Mouse (Mus musculus) lung, adult 2 months (tissue): Measurements from ENCODE around the gene Sardh. TPM values are rescaled to one million over a fixed set of nuclear protein-coding genes. Genes with fewer than 3 reads are reported as not detected.
A peak's percentile ranks its signal among the peaks of the same experiment; 100 is the strongest.

Experiments
- DNase-seq: peaks from one replicate; pipeline ENCODE4 v3.0.0; 2022
- H3K4me1 ChIP-seq: fragments of 200-500 bp; 2 replicates; pipeline ENCODE4 v1.6.1; 2011; ENCODE audit warnings: low read length; ENCODE audit not compliant: control insufficient read depth, insufficient read depth
- H3K4me3 ChIP-seq: fragments of 200-500 bp; replicated peaks from 2 replicates; pipeline ENCODE3; 2011; ENCODE audit warnings: low read depth, mild to moderate bottlenecking, control low read depth, low read length; ENCODE audit errors: extremely low read depth
- CTCF ChIP-seq: fragments of 200-500 bp; IDR thresholded peaks from 2 replicates; pipeline ENCODE4 v1.5.1; 2011; ENCODE audit warnings: mild to moderate bottlenecking, low read length, control low read depth; ENCODE audit not compliant: insufficient read depth
- POLR2A ChIP-seq: fragments of 200-500 bp; IDR thresholded peaks from 2 replicates; pipeline ENCODE4 v1.6.1; 2011; ENCODE audit warnings: low read depth, mild to moderate bottlenecking, control low read depth, low read length, borderline replicate concordance; ENCODE audit errors: extremely low read depth
- WGBS: fragments of 180-500 bp; shearing (Covaris S2); methylation state at CpG from one replicate; pipeline ENCODE4 v1.1.7; 2018; 5-methylcytosine and 5-hydroxymethylcytosine counted together
- polyA plus RNA-seq: library from polyadenylated mRNA; depleted of rRNA; stranded (reverse); fragments of >200 nt; gene quantifications from 2 replicates; pipeline ENCODE4 v1.2.3, GENCODE M21; 2012

The Sardh gene
- polyA plus RNA-seq, 1 experiment, result 16.7 TPM

DNA sequence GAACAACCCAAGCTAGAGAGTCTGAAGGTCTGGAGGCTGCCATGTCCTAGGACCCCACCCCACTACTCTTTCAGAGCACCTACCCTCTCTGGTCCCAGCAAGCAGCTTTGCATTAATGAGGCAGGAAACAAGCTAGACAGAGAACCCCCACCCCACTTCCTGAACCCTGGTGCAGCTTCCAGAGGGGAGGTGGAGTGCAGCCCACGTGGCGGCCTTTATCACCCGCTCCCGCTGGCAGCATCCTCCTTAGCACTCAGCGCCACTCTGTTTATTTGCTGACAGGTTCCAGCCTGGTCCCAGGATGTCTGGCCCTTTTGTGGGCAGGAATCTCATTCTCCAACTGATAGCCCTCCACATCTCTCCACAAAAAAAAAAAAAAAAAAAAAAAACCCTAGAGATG is 38.3 kb downstream of the Sardh start:
- no peak for TF ChIP-seq CTCF
- no peak for TF ChIP-seq POLR2A
- 41% methylated on average over 5 of the region's 5 CpGs for WGBS
- no peak for DNase-seq
- Histone ChIP-seq H3K4me1 (peaks cover 6% of the 10 kb centered on the region), H3K4me3 (no peak overlapping the region)

DNA sequence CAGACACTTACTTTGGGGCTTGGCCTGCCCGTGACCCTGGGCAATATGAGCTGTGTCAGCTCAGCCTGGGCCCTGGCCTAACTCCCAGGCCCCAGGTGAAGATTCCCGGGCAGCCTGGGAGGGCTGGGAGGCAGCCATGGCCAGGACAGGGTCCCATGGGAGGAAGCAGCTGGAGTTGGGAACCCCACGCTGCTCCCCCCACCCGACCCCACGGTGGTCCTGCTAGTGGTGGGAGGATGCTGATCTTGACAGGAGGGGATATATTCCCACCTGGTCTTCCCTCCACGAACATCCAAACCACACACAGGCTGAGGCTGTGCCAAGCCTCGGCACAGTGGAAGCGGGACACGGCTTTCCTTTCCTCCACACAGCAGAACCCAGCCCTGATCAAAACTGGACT is 38.8 kb downstream of the Sardh start:
- WGBS, result 62% methylated on average over 9 of the region's 9 CpGs
- peaks cover 6% of the 10 kb centered on the region for H3K4me1 ChIP-seq
- TF ChIP-seq POLR2A (no peak), CTCF (no peak)
- no peak overlapping the region for H3K4me3 ChIP-seq
- no peak for DNase-seq

DNA sequence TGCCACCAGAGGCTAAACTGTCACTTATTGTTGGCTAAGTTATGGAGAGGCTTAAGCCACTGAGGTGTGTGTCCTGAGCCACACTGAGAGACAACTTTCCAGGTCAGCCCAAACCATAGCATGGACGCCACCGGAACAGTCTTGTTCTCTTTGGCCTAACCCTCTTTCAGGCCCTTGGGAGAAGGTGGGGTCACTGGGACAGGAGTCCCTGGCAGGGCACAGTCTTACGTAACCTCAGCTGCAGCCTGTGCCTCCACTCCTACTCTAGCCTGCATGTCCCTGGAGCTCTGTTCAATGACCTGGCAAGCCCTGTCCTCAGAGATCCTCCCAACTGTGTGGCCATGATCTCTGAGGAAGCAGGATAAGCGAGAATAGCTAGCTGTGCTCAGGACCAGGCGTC is 41.0 kb downstream of the Sardh start:
- peak; percentile 25 for DNase-seq
- TF ChIP-seq CTCF, result no peak
- no peak for TF ChIP-seq POLR2A
- 69% methylated on average over 5 of the region's 5 CpGs for WGBS
- Histone ChIP-seq H3K4me1 (peaks cover 6% of the 10 kb centered on the region), H3K4me3 (no peak overlapping the region)

DNA sequence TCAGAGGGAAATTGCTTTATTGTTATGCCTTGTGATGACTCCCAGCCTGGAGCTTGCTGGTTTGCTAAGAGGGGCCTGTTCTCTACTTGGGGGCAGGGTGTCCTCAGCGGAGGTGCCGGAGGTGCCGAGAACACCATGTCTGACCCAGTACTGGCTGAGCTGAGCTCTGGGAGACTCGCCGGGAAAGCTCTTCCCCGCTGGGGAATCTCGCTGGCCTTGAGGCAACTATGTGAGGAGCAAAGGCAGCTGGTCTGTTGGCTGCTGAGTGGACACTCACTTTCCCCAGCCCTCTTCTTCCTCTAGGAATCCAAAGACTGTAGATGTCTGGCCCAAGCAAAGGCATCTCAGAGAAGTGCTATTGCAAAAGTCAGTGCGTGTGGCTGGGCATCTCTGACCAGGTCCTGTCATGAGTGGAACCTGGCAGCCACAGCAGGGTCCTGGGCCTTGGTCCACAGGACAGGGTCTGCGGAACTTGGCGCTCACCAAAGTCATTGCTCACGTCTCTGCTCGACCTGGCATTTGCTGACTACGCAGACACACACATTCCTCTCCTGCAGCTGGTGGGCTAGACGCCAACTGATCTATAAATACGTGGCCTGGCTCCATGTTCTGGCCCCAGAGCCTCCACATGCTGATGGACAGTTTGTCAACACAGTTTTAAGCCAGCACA is 41.9 kb downstream of the Sardh start:
- H3K4me1 ChIP-seq, result peaks cover 6% of the 10 kb centered on the region
- WGBS, result 60% methylated on average over 15 of the region's 15 CpGs
- TF ChIP-seq POLR2A, result no peak
- TF ChIP-seq CTCF, result no peak
- no peak overlapping the region for H3K4me3 ChIP-seq
- DNase-seq, result no peak

DNA sequence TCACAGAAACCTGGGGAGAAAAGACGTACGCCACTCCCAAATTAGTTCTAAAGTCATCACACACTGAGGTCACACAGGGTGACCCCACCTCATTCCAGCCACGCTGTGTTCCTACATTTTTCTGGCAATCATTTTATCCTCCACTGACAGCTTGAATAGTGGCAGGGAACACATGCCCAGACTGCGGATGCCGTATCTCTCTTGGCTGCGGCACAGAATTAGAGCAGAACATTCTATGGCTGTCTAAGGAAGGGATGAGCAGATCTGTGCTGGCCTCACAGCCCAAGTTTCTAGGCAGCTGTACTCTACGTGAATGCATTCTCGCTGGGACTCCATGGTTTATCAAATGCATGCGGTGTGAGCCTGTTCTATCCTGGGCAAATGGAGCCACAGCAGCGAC is 42.5 kb downstream of the Sardh start:
- no peak for DNase-seq
- 69% methylated on average over 10 of the region's 10 CpGs for WGBS
- TF ChIP-seq CTCF (no peak), POLR2A (no peak)
- Histone ChIP-seq H3K4me3 (no peak overlapping the region), H3K4me1 (peaks cover 6% of the 10 kb centered on the region)

DNA sequence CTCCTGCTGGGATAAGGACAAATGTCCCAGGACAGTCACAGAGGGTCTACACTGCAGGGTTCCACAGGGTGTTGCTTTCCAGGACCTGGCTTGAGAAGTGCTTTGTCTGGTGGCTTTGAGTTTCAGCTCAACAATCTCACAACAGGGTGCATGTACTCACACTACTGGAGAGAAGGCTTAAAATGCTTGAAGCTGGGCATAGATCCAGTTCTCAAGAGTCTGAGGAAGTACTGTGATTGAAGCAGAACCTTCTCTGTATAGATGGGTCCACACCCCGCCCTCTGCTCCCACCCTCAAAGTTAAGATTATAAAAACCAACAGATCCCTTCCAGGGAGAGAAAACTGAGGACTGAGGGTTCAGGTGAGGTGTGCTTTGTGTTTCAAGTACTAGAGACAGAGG is 47.6 kb downstream of the Sardh start:
- no peak for DNase-seq
- H3K4me1 ChIP-seq, result no peaks in the 10 kb centered on the region; the same call in 1 of the 2 replicates
- WGBS, result 68% methylated on average over 1 of the region's 1 CpGs
- TF ChIP-seq POLR2A, result no peak
- no peak for TF ChIP-seq CTCF
- H3K4me3 ChIP-seq, result no peak overlapping the region

DNA sequence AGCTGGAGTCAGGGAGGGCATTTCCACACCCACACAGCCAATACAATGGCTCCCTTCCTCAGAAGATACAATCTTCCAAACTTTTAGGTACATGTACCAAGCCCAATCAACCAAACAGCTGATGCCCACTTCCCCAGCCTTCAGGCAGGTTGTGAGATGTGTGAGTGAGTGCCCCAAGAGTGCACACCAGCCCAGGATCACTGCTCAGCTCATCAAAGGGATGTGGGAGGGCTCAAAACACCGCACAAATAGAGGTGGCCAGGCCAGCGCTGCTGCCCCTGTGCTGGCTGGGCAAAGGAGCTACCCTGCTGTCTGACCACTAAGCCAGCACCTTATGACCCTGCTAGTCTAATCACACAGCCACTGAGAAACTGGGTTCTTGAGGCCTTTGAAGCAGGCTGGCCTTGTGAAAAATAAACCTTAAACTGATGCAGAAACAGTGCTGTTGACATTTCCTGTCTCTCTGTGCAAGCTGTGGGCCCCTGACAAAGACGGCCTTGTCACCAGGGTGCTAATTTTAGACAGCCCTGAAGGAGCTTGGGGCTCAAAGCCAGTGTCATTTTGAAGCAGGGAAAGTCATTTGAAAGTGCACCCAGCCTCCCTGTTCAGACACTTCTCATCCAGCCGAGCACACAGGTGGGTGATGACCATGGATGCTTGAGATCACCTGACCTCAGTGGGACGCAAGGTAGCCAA is 49.4 kb downstream of the Sardh start:
- Histone ChIP-seq H3K4me1 (no peaks in the 10 kb centered on the region; the same call in 1 of the 2 replicates), H3K4me3 (no peak overlapping the region)
- no peak for DNase-seq
- TF ChIP-seq POLR2A (no peak), CTCF (no peak)
- 43% methylated on average over 5 of the region's 5 CpGs for WGBS

DNA sequence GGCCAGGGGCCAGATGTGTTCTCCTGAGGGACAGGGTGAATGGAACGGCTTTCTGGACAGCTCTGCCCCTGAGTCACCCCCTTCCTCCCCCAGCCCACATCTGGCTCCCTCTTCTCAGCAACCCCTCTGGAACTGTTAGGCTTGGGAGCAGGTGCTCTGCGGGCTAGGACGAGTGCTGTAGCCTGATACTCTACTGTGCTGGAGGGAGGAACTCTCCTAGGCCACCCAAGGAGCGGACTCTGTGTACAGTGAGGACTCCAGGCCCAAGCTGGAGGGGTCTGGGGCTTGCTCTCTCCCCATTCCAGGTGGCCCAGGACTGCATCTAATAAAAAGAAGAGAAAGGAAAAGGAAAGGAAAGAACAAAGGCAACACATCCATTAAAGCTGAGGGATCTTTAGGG is 58.1 kb downstream of the Sardh start:
- Histone ChIP-seq H3K4me3 (no peak overlapping the region), H3K4me1 (no peaks in the 10 kb centered on the region)
- TF ChIP-seq CTCF (no peak), POLR2A (no peak)
- no peak for DNase-seq
- WGBS, result 79% methylated on average over 4 of the region's 4 CpGs

DNA sequence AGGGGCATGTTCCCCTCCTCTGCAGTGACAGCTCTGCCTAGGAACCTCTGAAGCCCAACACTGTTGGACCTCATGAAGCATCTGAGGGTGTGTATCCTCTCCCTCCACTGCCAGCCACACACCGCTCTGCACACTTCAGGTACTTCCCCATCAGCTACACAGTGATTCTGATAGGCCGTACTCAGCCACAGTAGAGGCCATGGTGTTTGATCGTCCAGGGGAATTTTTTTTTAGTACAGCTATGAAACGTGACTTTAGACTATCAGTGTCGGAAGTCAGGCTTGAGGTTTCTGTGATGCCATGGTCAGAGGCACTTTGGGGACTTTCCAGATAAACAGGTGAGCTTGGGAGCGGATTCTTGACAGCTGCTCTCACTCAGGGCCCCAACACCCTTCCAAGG is 60.6 kb downstream of the Sardh start:
- no peak for DNase-seq
- no peaks in the 10 kb centered on the region for H3K4me1 ChIP-seq
- TF ChIP-seq POLR2A (no peak), CTCF (no peak)
- H3K4me3 ChIP-seq, result no peak overlapping the region
- WGBS, result 70% methylated on average over 6 of the region's 6 CpGs

DNA sequence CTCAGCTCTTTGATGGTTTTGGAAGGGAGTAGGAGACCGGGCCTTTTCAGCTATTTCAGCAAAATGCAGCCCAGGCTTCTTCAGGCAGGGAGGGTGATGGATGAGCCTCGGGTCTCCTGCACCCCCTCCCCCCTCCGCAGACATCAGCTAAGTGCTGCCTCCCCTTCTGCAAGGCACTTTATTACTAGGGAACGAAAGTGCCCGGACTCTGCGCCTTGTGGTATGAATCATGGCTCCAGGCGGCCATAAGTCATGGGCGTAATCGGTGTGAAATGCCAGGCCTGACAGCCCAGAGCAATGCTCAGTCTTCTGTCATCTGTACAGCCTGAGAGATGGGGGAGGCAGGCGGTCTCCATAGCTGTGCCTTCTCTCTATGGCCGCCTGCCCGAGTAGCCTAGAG is 64.4 kb downstream of the Sardh start:
- DNase-seq, result no peak
- H3K4me1 ChIP-seq, result no peaks in the 10 kb centered on the region
- whole genome bisulfite sequencing, result 60% methylated on average over 12 of the region's 12 CpGs
- no peak overlapping the region for H3K4me3 ChIP-seq
- no peak for TF ChIP-seq POLR2A
- no peak for TF ChIP-seq CTCF
